8 mouse cellular contexts compared by ENCODE assay signal in genomic region chrX:101418946-101419724, GRCm38 (mm10). TPM values are rescaled to one million over a fixed set of nuclear protein-coding genes. Genes with fewer than 3 reads are reported as not detected.
A peak's percentile ranks its signal among the peaks of the same experiment; 100 is the strongest.
DNase-seq lines count a peak whose midpoint lies in the region; ATAC-seq and TF ChIP-seq lines count a peak whose summit lies in the region.

No protein-coding gene starts in this region.

- no peak for ATAC-seq in embryonic facial prominence, embryonic 12.5 days (ENCODE audit: insufficient number of reproducible peaks, insufficient read depth, low FRiP score, low TSS enrichment)
- ATAC-seq in heart, embryonic 15.5 days (replicated peaks; ENCODE audit: insufficient number of reproducible peaks, insufficient read depth, low FRiP score, low read depth): no peak
- peak; percentile 13; the same call in 1 of the 2 replicates for ATAC-seq in liver, embryonic 14.5 days (ENCODE audit: insufficient read depth)
- no peak; the same call in 1 of the 2 replicates for ATAC-seq in neural tube, embryonic 11.5 days (ENCODE audit: insufficient read depth, low FRiP score, low TSS enrichment)
- peak; percentile 19; the same call in 1 of the 2 replicates for ATAC-seq in stomach, postnatal 0 days (ENCODE audit: low FRiP score, low TSS enrichment)

- TF ChIP-seq EP300 in liver, embryonic 14.5 days (IDR thresholded peaks at IDR 0.05; ENCODE audit: low read depth): no peak
- TF ChIP-seq EP300 in stomach, postnatal 0 days (optimal IDR thresholded peaks at IDR 0.05): no peak

- peak overlapping the region; percentile 76 for H3K27ac ChIP-seq in embryonic facial prominence, embryonic 12.5 days
- H3K27ac ChIP-seq in heart, embryonic 15.5 days: peak overlapping the region; percentile 78
- H3K27ac ChIP-seq in liver, embryonic 14.5 days: no peak overlapping the region
- H3K27ac ChIP-seq in neural tube, embryonic 11.5 days (ENCODE audit: low read depth, low read length): no peak overlapping the region
- H3K27ac ChIP-seq in stomach, postnatal 0 days (replicated peaks): peak overlapping the region; percentile 70; the same call in 1 of the 2 replicates

- no peaks in the 10 kb centered on the region for H3K9me3 ChIP-seq in embryonic facial prominence, embryonic 12.5 days
- H3K9me3 ChIP-seq in heart, embryonic 15.5 days (replicated peaks): no peaks in the 10 kb centered on the region
- H3K9me3 ChIP-seq in liver, embryonic 14.5 days (ENCODE audit: control insufficient read depth, low read length): no peaks in the 10 kb centered on the region
- no peaks in the 10 kb centered on the region for H3K9me3 ChIP-seq in neural tube, embryonic 11.5 days (ENCODE audit: control insufficient read depth, low read length)
- H3K9me3 ChIP-seq in stomach, postnatal 0 days (ENCODE audit: control insufficient read depth, low read length): no peaks in the 10 kb centered on the region

- H3K9ac ChIP-seq in embryonic facial prominence, embryonic 12.5 days: peak overlapping the region; percentile 62
- H3K9ac ChIP-seq in heart, embryonic 15.5 days: peak overlapping the region; percentile 64
- H3K9ac ChIP-seq in liver, embryonic 14.5 days (replicated peaks): peak overlapping the region; percentile 73
- H3K9ac ChIP-seq in neural tube, embryonic 11.5 days (ENCODE audit: low read length): peak overlapping the region; percentile 60
- H3K9ac ChIP-seq in stomach, postnatal 0 days (ENCODE audit: low read length): peak overlapping the region; percentile 70

- peak overlapping the region; percentile 52 for H3K4me3 ChIP-seq in embryonic facial prominence, embryonic 12.5 days
- H3K4me3 ChIP-seq in heart, embryonic 15.5 days: peak overlapping the region; percentile 71
- peak overlapping the region; percentile 66 to 82 for H3K4me3 ChIP-seq in liver, embryonic 14.5 days (ENCODE audit: insufficient read depth in 1 of 2, low read depth in 2 of 2, low read length in 2 of 2)
- H3K4me3 ChIP-seq in neural tube, embryonic 11.5 days (ENCODE audit: low read depth, low read length): peak overlapping the region; percentile 52
- H3K4me3 ChIP-seq in stomach, postnatal 0 days (ENCODE audit: low read depth, low read length): peak overlapping the region; percentile 57

- H3K27me3 ChIP-seq in embryonic facial prominence, embryonic 12.5 days: peaks cover 11% of the 10 kb centered on the region; the same call in 1 of the 2 replicates
- no peaks in the 10 kb centered on the region for H3K27me3 ChIP-seq in heart, embryonic 15.5 days
- H3K27me3 ChIP-seq in liver, embryonic 14.5 days (ENCODE audit: control insufficient read depth, insufficient read depth, low read length): no peaks in the 10 kb centered on the region
- H3K27me3 ChIP-seq in neural tube, embryonic 11.5 days (ENCODE audit: control insufficient read depth, insufficient read depth, low read length): no peaks in the 10 kb centered on the region
- H3K27me3 ChIP-seq in stomach, postnatal 0 days (ENCODE audit: control insufficient read depth, insufficient read depth, low read length): no peaks in the 10 kb centered on the region

- DNase-seq in 416B (ENCODE audit: low read depth): peak; percentile 58
- DNase-seq in adrenal gland, adult 8-10 months: peak; percentile 31
- peak; percentile 75 for DNase-seq in kidney, postnatal 10 days
- DNase-seq in liver, embryonic 14.5 days (ENCODE audit: low read depth in 3 of 3, low spot score in 3 of 3): no peak
- DNase-seq in neural tube, embryonic 11.5 days (ENCODE audit: low spot score): peak; percentile 39
- peak; percentile 63 for DNase-seq in stomach, postnatal 0 days (ENCODE audit: low spot score)

- 32% methylated on average over 34 of the region's 36 CpGs for WGBS in embryonic facial prominence, embryonic 12.5 days
- WGBS in heart, embryonic 15.5 days: 13% methylated on average over 31 of the region's 36 CpGs
- 14% methylated on average over 36 of the region's 36 CpGs for WGBS in liver, embryonic 14.5 days (ENCODE audit: insufficient replicate concordance)
- 26% methylated on average over 29 of the region's 36 CpGs for WGBS in neural tube, embryonic 11.5 days
- 27% methylated on average over 32 of the region's 36 CpGs for WGBS in stomach, postnatal 0 days

- H3K4me2 ChIP-seq in embryonic facial prominence, embryonic 12.5 days (replicated peaks): peak overlapping the region; percentile 63
- peak overlapping the region; percentile 67 for H3K4me2 ChIP-seq in heart, embryonic 15.5 days
- H3K4me2 ChIP-seq in liver, embryonic 14.5 days (ENCODE audit: low read depth): peak overlapping the region; percentile 71
- H3K4me2 ChIP-seq in neural tube, embryonic 11.5 days (ENCODE audit: low read depth): peak overlapping the region; percentile 52
- H3K4me2 ChIP-seq in stomach, postnatal 0 days (replicated peaks; ENCODE audit: low read depth): peak overlapping the region; percentile 65

- peak; percentile 50 for TF ChIP-seq CTCF in liver, embryonic 14.5 days (IDR thresholded peaks at IDR 0.05; ENCODE audit: low read depth)
- peak; percentile 64 for TF ChIP-seq CTCF in stomach, postnatal 0 days (IDR thresholded peaks at IDR 0.05; ENCODE audit: low read depth)

- peaks cover 9% of the 10 kb centered on the region; the same call in 1 of the 2 replicates for H3K36me3 ChIP-seq in embryonic facial prominence, embryonic 12.5 days
- H3K36me3 ChIP-seq in heart, embryonic 15.5 days: no peaks in the 10 kb centered on the region; the same call in 1 of the 2 replicates
- no peaks in the 10 kb centered on the region for H3K36me3 ChIP-seq in liver, embryonic 14.5 days (replicated peaks; ENCODE audit: control insufficient read depth, insufficient read depth, low read depth)
- no peaks in the 10 kb centered on the region for H3K36me3 ChIP-seq in neural tube, embryonic 11.5 days (ENCODE audit: control insufficient read depth, insufficient read depth, low read length)
- no peaks in the 10 kb centered on the region for H3K36me3 ChIP-seq in stomach, postnatal 0 days (ENCODE audit: control insufficient read depth, insufficient read depth, low read length)

- H3K4me1 ChIP-seq in embryonic facial prominence, embryonic 12.5 days: 0 out of 2 replicates have a peak, but pooled peaks cover 11% of the 10 kb centered on the region
- H3K4me1 ChIP-seq in heart, embryonic 15.5 days (replicated peaks): peaks cover 11% of the 10 kb centered on the region
- peaks cover 0 to 4% of the 10 kb centered on the region in 2 experiments; a peak in 1 of 4 replicates for H3K4me1 ChIP-seq in liver, embryonic 14.5 days (replicated peaks; ENCODE audit: control insufficient read depth in 2 of 2, insufficient read depth in 2 of 2, low read length in 1 of 2)
- H3K4me1 ChIP-seq in neural tube, embryonic 11.5 days (ENCODE audit: control insufficient read depth, insufficient read depth, low read length): no peaks in the 10 kb centered on the region
- H3K4me1 ChIP-seq in stomach, postnatal 0 days (replicated peaks; ENCODE audit: control insufficient read depth, insufficient read depth): no peaks in the 10 kb centered on the region; the same call in 1 of the 2 replicates

RNA-seq across cellular contexts. Expression of gene Zmym3, which starts 1.5 kb away (rescaled TPM):
- 100 to 1,000 TPM in 2 of 4 experiments, 10 to 100 TPM in 2; 87.4 to 124 (median 103) TPM for total RNA-seq in adrenal gland, adult 8-10 months (2022)
- polyA plus RNA-seq in embryonic facial prominence, embryonic 12.5 days (2016; fragmentation: Nextera tagmentation; extraction: Ambion mirVana): 40.9 and 46.0 TPM in 2 replicates
- 22.1 and 24.6 TPM in 2 replicates for polyA plus RNA-seq in heart, embryonic 15.5 days (2015; fragmentation: Nextera tagmentation; extraction: Ambion mirVana)
- 9.6 and 11.4 TPM in 2 replicates for polyA plus RNA-seq in liver, embryonic 14.5 days (2012; rRNA removed)
- polyA plus RNA-seq in liver, embryonic 14.5 days (2014; fragmentation: Nextera tagmentation; extraction: Ambion mirVana): 4.3 and 4.4 TPM in 2 replicates
- 25.7 and 27.6 TPM in 2 replicates for polyA plus RNA-seq in neural tube, embryonic 11.5 days (2014; fragmentation: Nextera tagmentation; extraction: Ambion mirVana)
- 12.2 and 13.2 TPM in 2 replicates for polyA plus RNA-seq in stomach, postnatal 0 days (2015; fragmentation: Nextera tagmentation; extraction: Ambion mirVana)

RNA-seq across cellular contexts. Expression of gene Nono, which starts 10.0 kb away (rescaled TPM):
- 100 to 1,000 TPM; 175 to 204 (median 197) TPM for total RNA-seq in adrenal gland, adult 8-10 months (2022)
- polyA plus RNA-seq in embryonic facial prominence, embryonic 12.5 days (2016; fragmentation: Nextera tagmentation; extraction: Ambion mirVana): 527 and 544 TPM in 2 replicates
- polyA plus RNA-seq in heart, embryonic 15.5 days (2015; fragmentation: Nextera tagmentation; extraction: Ambion mirVana): 209 and 253 TPM in 2 replicates
- 78.8 and 117 TPM in 2 replicates for polyA plus RNA-seq in liver, embryonic 14.5 days (2012; rRNA removed)
- polyA plus RNA-seq in liver, embryonic 14.5 days (2014; fragmentation: Nextera tagmentation; extraction: Ambion mirVana): 103 and 113 TPM in 2 replicates
- 628 and 659 TPM in 2 replicates for polyA plus RNA-seq in neural tube, embryonic 11.5 days (2014; fragmentation: Nextera tagmentation; extraction: Ambion mirVana)
- 107 and 119 TPM in 2 replicates for polyA plus RNA-seq in stomach, postnatal 0 days (2015; fragmentation: Nextera tagmentation; extraction: Ambion mirVana)

RNA-seq across cellular contexts. Expression of gene Itgb1bp2, which starts 29.8 kb away (rescaled TPM):
- 1 to 10 TPM in 1 of 4 experiments, under 1 TPM in 3; 0.38 to 1.3 (median 0.67) TPM for total RNA-seq in adrenal gland, adult 8-10 months (2022)
- 7.2 and 7.9 TPM in 2 replicates for polyA plus RNA-seq in embryonic facial prominence, embryonic 12.5 days (2016; fragmentation: Nextera tagmentation; extraction: Ambion mirVana)
- polyA plus RNA-seq in heart, embryonic 15.5 days (2015; fragmentation: Nextera tagmentation; extraction: Ambion mirVana): 77.1 and 88.5 TPM in 2 replicates
- polyA plus RNA-seq in liver, embryonic 14.5 days (2012; rRNA removed): 0.58 and 0.96 TPM in 2 replicates
- polyA plus RNA-seq in liver, embryonic 14.5 days (2014; fragmentation: Nextera tagmentation; extraction: Ambion mirVana): 0.17 and 0.23 TPM in 2 replicates
- polyA plus RNA-seq in neural tube, embryonic 11.5 days (2014; fragmentation: Nextera tagmentation; extraction: Ambion mirVana): 6.0 and 7.2 TPM in 2 replicates
- polyA plus RNA-seq in stomach, postnatal 0 days (2015; fragmentation: Nextera tagmentation; extraction: Ambion mirVana): 1.2 and 1.8 TPM in 2 replicates

RNA-seq across cellular contexts. Expression of gene Gjb1, which starts 43.0 kb away (rescaled TPM):
- under 1 TPM in 1 of 4 experiments, not detected in 3; 0.48 TPM for total RNA-seq in adrenal gland, adult 8-10 months (2022)
- polyA plus RNA-seq in embryonic facial prominence, embryonic 12.5 days (2016; fragmentation: Nextera tagmentation; extraction: Ambion mirVana): not detected in 2 replicates
- polyA plus RNA-seq in heart, embryonic 15.5 days (2015; fragmentation: Nextera tagmentation; extraction: Ambion mirVana): 0.21 and 0.91 TPM in 2 replicates
- 42.1 and 62.5 TPM in 2 replicates for polyA plus RNA-seq in liver, embryonic 14.5 days (2012; rRNA removed)
- polyA plus RNA-seq in liver, embryonic 14.5 days (2014; fragmentation: Nextera tagmentation; extraction: Ambion mirVana): 52.5 and 56.6 TPM in 2 replicates
- polyA plus RNA-seq in neural tube, embryonic 11.5 days (2014; fragmentation: Nextera tagmentation; extraction: Ambion mirVana): not detected in 2 replicates
- 49.0 and 52.2 TPM in 2 replicates for polyA plus RNA-seq in stomach, postnatal 0 days (2015; fragmentation: Nextera tagmentation; extraction: Ambion mirVana)

Comparison
In these comparisons a context has a peak if more than half of its experiments do, and no peak if none do; other contexts are left out.
1. DNase-seq: peak in 416B (single experiment), adrenal gland, adult 8-10 months (single experiment), kidney, postnatal 10 days (single experiment), neural tube, embryonic 11.5 days (single experiment) and stomach, postnatal 0 days (single experiment); none in liver, embryonic 14.5 days (0 of 3).
2. ATAC-seq: peak in liver, embryonic 14.5 days (single experiment) and stomach, postnatal 0 days (single experiment); none in embryonic facial prominence, embryonic 12.5 days (single experiment), heart, embryonic 15.5 days (single experiment) and neural tube, embryonic 11.5 days (single experiment).
3. H3K27ac ChIP-seq: peak in embryonic facial prominence, embryonic 12.5 days (single experiment), heart, embryonic 15.5 days (single experiment) and stomach, postnatal 0 days (single experiment); none in liver, embryonic 14.5 days (single experiment) and neural tube, embryonic 11.5 days (single experiment).
4. Peak in every context shown above with its lines, with median percentiles within 50 percentile points of each other: H3K4me2 ChIP-seq, H3K4me3 ChIP-seq and H3K9ac ChIP-seq.